Mouse (Mus musculus): ENCODE measurements around the gene Orai3. TPM values are rescaled to one million over a fixed set of nuclear protein-coding genes. Genes with fewer than 3 reads are reported as not detected.

Orai3 gene
- polyA plus RNA-seq (2012): 31.0 and 41.1 TPM in 2 replicates

GRCm38 (mm10) chr7:127769651-127770038 lies at the start of gene Orai3:
Gene Orai3 (plus strand): TSS chr7:127769815.

DNA sequence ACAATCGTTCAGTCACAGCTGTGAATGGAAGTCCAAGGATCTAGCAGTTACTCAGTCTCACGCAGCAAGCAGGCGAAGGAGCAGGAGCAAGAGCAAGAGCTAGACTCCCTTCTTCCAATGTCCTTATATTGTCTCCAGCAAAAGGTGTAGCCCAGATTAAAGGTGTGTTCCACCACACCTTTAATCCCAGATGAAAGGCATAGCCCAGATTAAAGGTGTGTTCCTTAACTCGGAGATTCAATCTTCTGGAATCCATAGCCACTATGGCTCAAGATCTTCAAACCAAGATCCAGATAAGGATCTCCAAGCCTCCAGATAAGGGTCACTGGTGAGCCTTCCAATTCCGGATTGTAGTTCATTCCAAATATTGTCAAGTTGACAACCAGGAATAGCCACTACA lies 37.5 kb upstream of the Orai3 start, which contains the start of gene Ctf2:
Ctf2 (minus strand) TSS at position 101 of the 400 bp plus-strand sequence.

DNA sequence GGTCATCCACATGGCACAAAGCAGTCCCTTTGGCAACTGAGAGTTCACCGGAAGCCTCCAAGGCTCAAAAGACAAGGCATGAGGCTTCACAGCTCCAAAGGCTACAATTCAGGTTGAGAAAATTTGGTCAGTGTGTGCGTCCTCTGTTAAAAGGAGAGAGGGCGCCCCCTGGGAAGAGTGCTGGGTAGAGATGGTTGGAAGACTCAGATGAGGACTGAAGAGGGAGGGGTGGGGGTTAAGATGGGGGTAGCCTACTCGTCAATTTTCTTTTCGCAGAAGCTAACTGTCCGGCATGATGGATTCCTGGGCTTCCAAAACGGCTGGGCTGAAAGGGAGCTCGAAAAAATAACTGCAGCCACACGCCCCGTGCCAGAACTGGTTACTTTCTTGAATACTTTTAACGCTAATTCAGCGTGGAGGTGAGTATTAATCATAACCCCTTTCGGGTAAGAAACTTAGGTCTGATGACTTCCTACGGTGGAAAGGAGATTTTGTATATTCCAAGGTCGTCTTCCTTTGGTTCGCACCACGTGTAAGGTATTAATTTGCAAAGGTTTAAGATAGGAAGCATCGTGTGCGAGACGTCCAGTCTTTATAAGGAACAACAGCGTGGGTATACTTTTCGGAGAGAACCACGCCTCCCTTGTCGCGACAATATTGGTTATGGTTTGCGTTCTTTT lies 25.1 kb upstream of the Orai3 start, which contains the start of gene Fbxl19:
Fbxl19 (plus strand) TSS at position 178 of the 680 bp plus-strand sequence.

DNA sequence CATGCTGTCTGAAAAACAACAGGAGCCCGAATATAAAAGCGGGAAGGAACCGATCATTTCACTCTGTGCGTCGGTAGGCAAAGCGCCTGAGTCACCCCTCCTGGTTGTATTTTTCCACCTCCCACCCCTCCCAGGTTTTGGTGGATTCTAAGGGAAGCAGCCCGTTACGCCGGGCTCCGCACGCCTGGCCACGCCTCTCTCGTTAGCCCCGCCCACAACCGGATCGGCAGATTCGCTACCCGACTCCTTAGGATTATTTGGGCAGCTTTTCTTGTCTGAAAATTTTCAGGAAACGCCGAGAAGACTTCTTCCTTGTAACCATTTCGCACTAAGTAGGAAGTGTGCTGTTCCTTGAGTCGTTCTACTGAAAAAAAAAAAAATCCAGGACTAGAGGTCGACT lies 6.8 kb downstream of the Orai3 start, which contains the start of gene Setd1a:
Setd1a (plus strand) TSS at position 245 of the 400 bp plus-strand sequence.

GRCm38 (mm10) chr7:127785308-127785707 lies 15.7 kb downstream of the Orai3 start, which contains the start of gene Gm49388:
Gene Gm49388 (plus strand): TSS chr7:127785608.

DNA sequence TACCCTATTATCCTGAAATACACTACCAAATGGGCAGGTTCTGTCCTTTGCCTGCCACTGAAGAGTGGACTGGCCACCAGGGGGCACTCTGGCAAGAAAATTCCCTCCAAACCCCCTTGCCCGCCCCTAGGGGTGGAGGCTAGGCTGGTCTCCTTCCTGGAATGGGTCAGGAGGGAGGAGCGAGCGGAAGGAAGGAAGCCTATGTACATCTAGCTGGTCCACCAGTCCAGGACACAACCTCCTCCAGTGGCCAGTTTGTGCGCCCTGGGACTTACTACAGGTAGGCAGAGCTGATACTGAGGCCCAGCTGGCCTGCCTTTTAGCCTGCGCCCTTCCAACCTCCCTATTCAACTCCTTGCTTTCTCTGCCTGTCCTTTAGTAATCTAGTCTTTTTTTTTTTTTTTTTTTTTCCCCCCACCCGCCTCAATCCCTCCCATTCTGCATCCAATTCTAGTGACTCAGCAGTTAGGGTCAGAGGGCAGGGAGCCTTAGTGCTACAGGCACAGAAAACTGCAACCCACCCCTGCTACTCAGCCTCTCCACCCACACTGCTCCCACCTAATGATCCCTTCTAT lies 30.9 kb downstream of the Orai3 start, which contains the start of gene Hsd3b7:
Hsd3b7 (plus strand) TSS at position 170 of the 575 bp plus-strand sequence.

GRCm38 (mm10) chr7:127824176-127824871 lies 54.7 kb downstream of the Orai3 start, which contains the start of the genes Stx4a and Stx1b:
Gene Stx4a (plus strand): TSS chr7:127824294.
Gene Stx1b (minus strand): TSS chr7:127824549.

Other genes with a start within 250 kb of the Orai3 start
- 1.3 and 2.0 TPM in 2 replicates for gene Tmem265, start 208.4 kb upstream of the Orai3 start, polyA plus RNA-seq (2012)
- 75.3 and 94.9 TPM in 2 replicates for gene Phkg2, start 196.5 kb upstream of the Orai3 start, polyA plus RNA-seq (2012)
- gene Ccdc189, start 181.2 kb upstream of the Orai3 start, polyA plus RNA-seq (2012): 2.8 and 5.3 TPM in 2 replicates
- 51.4 and 68.4 TPM in 2 replicates for gene Rnf40, start 181.0 kb upstream of the Orai3 start, polyA plus RNA-seq (2012)
- 22.5 and 24.1 TPM in 2 replicates for gene Zfp629, start 154.0 kb upstream of the Orai3 start, polyA plus RNA-seq (2012)
- 698 and 704 TPM in 2 replicates for gene Bcl7c, start 60.9 kb upstream of the Orai3 start, polyA plus RNA-seq (2012)
- 2.2 and 3.6 TPM in 2 replicates for gene Ctf1, start 57.1 kb upstream of the Orai3 start, polyA plus RNA-seq (2012)
- gene Ctf2, start 37.6 kb upstream of the Orai3 start, polyA plus RNA-seq (2012): not detected in 2 replicates
- 85.5 and 100 TPM in 2 replicates for gene Fbxl19, start 25.3 kb upstream of the Orai3 start, polyA plus RNA-seq (2012)
- gene Setd1a, start 6.9 kb downstream of the Orai3 start, polyA plus RNA-seq (2012): 84.7 and 110 TPM in 2 replicates
- gene Gm49388, start 15.8 kb downstream of the Orai3 start, polyA plus RNA-seq (2012): 9.3 and 20.1 TPM in 2 replicates
- gene Hsd3b7, start 30.8 kb downstream of the Orai3 start, polyA plus RNA-seq (2012): 21.4 and 28.9 TPM in 2 replicates
- 83.0 and 121 TPM in 2 replicates for gene Stx4a, start 54.5 kb downstream of the Orai3 start, polyA plus RNA-seq (2012)
- gene Stx1b, start 54.7 kb downstream of the Orai3 start, polyA plus RNA-seq (2012): 0.48 and 0.63 TPM in 2 replicates
- 26.8 and 27.4 TPM in 2 replicates for gene Zfp646, start 106.4 kb downstream of the Orai3 start, polyA plus RNA-seq (2012)
- 31.0 and 36.1 TPM in 2 replicates for gene Zfp668, start 107.0 kb downstream of the Orai3 start, polyA plus RNA-seq (2012)
- gene Prss53, start 121.2 kb downstream of the Orai3 start, polyA plus RNA-seq (2012): 1.1 and 1.2 TPM in 2 replicates
- gene Gm21974, start 125.6 kb downstream of the Orai3 start, polyA plus RNA-seq (2012): not detected in 2 replicates
- 27.6 and 36.5 TPM in 2 replicates for gene Vkorc1, start 125.8 kb downstream of the Orai3 start, polyA plus RNA-seq (2012)
- 187 and 224 TPM in 2 replicates for gene Bckdk, start 134.3 kb downstream of the Orai3 start, polyA plus RNA-seq (2012)
- gene Kat8, start 142.7 kb downstream of the Orai3 start, polyA plus RNA-seq (2012): 5.7 and 7.0 TPM in 2 replicates
- 0.06 TPM in 1 of 2 replicates, not detected in the other for gene Prss8, start 160.3 kb downstream of the Orai3 start, polyA plus RNA-seq (2012)
- 6.6 and 6.7 TPM in 2 replicates for gene Prss36, start 176.9 kb downstream of the Orai3 start, polyA plus RNA-seq (2012)
- gene Fus, start 197.6 kb downstream of the Orai3 start, polyA plus RNA-seq (2012): 438 and 762 TPM in 2 replicates
- 17.0 and 20.0 TPM in 2 replicates for gene Pycard, start 224.1 kb downstream of the Orai3 start, polyA plus RNA-seq (2012)
- gene Trim72, start 234.1 kb downstream of the Orai3 start, polyA plus RNA-seq (2012): 0.13 and 1.0 TPM in 2 replicates